Mouse (Mus musculus) B cell, adult 2 months (primary cell): ENCODE measurements around the gene Exd1.
A peak's percentile ranks its signal among the peaks of the same experiment; 100 is the strongest.

ENCODE experiments used
- DNase-seq, 2 experiments: peaks; one replicate each; pipeline ENCODE4 v3.0.0; 2022

Exd1 gene

GRCm38 (mm10) chr2:119547522-119548370, at the start of gene Exd1, which contains the start of gene Chp1:
Gene Exd1 (minus strand): TSS chr2:119547627.
Gene Chp1 (plus strand): TSS chr2:119547697.
- peak; percentile 96 for DNase-seq

- DNase-seq = no peak
Measured at GRCm38 (mm10) chr2:119596781-119597330, 49.4 kb upstream of the Exd1 start.

- no peak for DNase-seq
Measured at GRCm38 (mm10) chr2:119595308-119595707, 47.9 kb upstream of the Exd1 start.

GRCm38 (mm10) chr2:119594113-119594981, 46.9 kb upstream of the Exd1 start:
- peak; percentile 93 for DNase-seq

GRCm38 (mm10) chr2:119593765-119594112, 46.3 kb upstream of the Exd1 start:
- no peak for DNase-seq

GRCm38 (mm10) chr2:119591247-119591646, 43.8 kb upstream of the Exd1 start:
- peak; percentile 10 to 17 for DNase-seq

- peak; percentile 84 to 86 for DNase-seq
Measured at GRCm38 (mm10) chr2:119587383-119587782, 40.0 kb upstream of the Exd1 start.

GRCm38 (mm10) chr2:119584282-119584681, 36.9 kb upstream of the Exd1 start:
- DNase-seq = no peak

- no peak for DNase-seq
Measured at GRCm38 (mm10) chr2:119583439-119583838, 36.0 kb upstream of the Exd1 start.

GRCm38 (mm10) chr2:119581571-119581970, 34.1 kb upstream of the Exd1 start:
- DNase-seq = no peak

- no peak for DNase-seq
Measured at GRCm38 (mm10) chr2:119572471-119572870, 25.0 kb upstream of the Exd1 start.

GRCm38 (mm10) chr2:119566182-119566855, 18.9 kb upstream of the Exd1 start:
- DNase-seq = no peak

- no peak for DNase-seq
Measured at GRCm38 (mm10) chr2:119565284-119565683, 17.9 kb upstream of the Exd1 start.

- DNase-seq = no peak
Measured at GRCm38 (mm10) chr2:119561794-119562193, 14.4 kb upstream of the Exd1 start.

- DNase-seq = peak; percentile 59 to 64
Measured at GRCm38 (mm10) chr2:119558737-119559340, 11.4 kb upstream of the Exd1 start.

- no peak for DNase-seq
Measured at GRCm38 (mm10) chr2:119558039-119558438, 10.6 kb upstream of the Exd1 start.

GRCm38 (mm10) chr2:119549678-119550077, 2.3 kb upstream of the Exd1 start:
- DNase-seq = no peak

- no peak for DNase-seq
Measured at GRCm38 (mm10) chr2:119548691-119549090, 1.3 kb upstream of the Exd1 start.

GRCm38 (mm10) chr2:119548371-119548660, 889 bp upstream of the Exd1 start:
- DNase-seq = no peak

GRCm38 (mm10) chr2:119546848-119547521, 442 bp downstream of the Exd1 start:
- peak; percentile 96 to 97 for DNase-seq

- no peak for DNase-seq
Measured at GRCm38 (mm10) chr2:119543656-119544055, 3.8 kb downstream of the Exd1 start.

- DNase-seq = peak; percentile 77 to 82
Measured at GRCm38 (mm10) chr2:119542106-119542505, 5.3 kb downstream of the Exd1 start.
